Mouse (Mus musculus) T-helper 2 cell (primary cell): Measurements from ENCODE around the gene Tceal6.
"Not testable (repeated sequence)": the region's sequence is repeated elsewhere in the genome, so short reads cannot be mapped to it uniquely, and the experiment has no call there.

Source experiments
- in situ Hi-C: fragments of 300-600 bp; cut with MboI, MseI; formaldehyde crosslinking; loops from one replicate; pipeline ENCODE4 v1.15.1; 2025; ENCODE audit warnings: high pct_unique_total_duplicates

Gene Tceal6

DNA sequence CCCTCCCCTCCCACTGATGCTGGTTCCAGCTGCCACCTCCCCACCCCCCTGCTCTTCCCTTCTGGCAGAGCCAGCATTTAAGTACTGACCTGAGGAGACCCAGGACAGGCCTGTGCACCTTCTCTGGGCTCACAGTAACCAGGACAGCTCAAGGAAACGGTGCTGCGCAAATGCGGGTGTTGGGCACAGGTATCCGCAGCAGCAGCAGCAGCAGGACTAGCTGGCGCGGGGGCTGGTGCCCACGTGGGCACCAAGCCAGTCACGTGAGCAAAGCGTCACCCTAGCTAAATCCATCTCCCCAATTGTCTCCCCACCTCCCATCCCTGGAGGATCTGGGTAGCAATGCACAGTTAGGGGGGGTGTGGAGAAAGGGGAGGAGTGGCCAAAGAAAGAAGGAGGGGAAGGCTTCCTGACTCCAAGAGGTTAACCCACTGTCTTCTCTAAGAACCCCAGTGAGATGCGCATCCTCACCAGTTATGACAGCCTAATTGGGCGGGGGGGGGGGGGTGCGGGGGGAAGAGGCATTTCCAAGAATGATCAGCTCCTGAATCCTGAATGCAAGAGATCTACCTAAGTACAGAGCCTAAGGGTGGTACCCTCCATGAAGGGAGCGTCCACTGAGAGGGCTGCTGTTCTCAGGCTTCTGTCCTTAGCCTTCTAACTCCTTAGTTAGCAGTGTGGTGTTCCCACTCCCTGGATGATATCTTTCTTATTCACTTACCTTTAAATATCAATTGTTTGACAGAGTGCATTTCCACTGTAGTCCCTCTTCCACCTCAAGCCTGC, at the start of gene Tceal6:
TSS of gene Tceal6 (minus strand) at position 252 of the 786 bp plus-strand sequence.
- in situ Hi-C loops = no loop called here

DNA sequence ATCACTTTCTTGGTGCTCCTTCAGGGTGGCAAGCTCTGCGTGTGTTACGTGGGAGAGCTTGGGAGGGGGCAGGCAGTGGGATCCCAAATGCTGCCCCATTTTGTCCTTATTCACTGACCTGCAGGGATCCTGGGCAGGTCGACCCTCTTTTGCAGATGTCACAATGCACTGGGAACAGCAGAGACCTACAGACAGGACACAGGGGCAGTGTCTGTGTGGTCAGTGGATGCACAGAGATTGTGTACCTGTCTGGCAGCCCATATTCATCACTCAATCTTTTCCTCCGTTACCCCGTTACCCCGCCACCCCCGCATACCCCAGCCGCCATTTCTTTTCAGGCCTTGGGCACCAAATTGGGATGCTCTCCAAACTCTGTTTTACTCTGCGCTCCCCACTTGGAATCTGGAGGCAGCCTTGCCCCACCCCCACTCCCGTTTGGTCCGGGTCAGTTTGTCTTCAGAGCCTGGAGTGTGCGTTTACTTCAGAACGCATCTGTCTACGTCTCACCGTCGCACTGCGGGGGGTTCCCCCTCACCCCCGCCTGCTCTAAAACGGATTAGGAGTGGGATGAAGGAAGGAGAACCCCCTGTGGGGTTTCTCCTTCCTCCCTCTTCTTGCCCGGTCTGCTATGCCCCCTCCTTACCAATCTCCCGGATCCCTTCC, 583 bp downstream of the Tceal6 start:
- in situ Hi-C loops = not testable (repeated sequence)

DNA sequence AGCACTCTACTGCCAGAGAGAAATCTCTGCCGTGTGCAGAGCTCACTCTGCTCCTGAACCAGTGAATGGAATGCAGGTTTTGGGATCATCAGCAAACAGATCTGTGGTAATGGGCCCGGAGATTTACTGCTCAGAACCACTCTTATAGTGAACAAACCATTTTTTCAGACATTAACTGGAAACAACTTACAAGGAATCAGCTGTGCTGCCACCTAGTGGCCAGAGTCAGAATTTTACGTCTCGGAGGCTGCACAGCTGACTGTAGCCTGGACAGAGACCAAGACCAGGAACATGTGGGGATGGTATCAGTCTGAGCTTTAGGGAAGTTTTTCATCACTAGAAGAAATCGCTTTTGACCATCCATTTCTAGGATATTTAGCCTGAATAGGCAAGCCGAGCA, 20.6 kb downstream of the Tceal6 start:
- in situ Hi-C loops = loop anchor here (5.0 to 10.0 kb wide), 2 partner anchors 83 to 295 kb away; no protein-coding TSS in a partner anchor

DNA sequence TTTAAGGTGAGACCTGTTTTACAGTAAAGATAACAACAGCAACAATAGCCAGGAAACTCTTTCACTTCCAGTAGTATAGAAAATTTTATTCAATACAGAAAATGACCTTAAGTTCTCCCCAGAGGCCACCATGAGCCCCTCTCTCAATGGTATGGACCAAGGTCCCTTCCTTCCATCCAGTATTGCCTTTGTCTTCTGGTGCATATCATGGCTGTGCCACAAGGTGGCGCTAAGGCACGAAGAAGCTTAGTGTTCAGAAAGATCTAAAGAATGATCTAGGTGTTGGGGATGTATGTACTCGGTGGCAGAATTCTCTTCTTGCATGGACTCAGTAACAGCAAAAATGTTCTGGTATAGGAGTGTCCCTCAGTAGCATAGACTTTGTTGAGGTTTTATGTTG, 21.8 kb downstream of the Tceal6 start:
- in situ Hi-C loops = loop anchor here (5.0 kb wide), 1 partner anchor 81 kb away; no protein-coding TSS in a partner anchor

DNA sequence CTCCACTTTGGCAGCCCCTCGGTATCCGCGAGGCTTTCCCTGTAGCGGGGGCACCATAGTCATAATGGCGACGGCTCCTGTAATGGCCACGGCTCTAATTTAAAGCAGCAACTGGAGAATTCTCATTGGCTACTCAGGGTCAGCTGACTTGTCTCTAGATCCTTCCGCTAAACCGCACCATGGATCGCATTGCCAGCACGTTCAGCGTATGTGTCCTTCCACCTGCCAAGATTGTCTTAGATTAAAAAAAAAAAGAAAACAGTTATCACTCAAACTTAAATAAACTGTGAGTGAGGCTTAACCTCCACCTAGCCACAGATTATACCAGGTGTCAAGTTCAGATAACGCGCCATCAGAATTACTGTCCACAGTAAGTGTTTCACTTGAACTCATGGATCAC, 33.0 kb downstream of the Tceal6 start, which contains the start of gene Gm15023:
TSS of gene Gm15023 (minus strand) at position 101 of the 400 bp plus-strand sequence.
- in situ Hi-C loops = not testable (repeated sequence)
